Mouse (Mus musculus) thymus, postnatal 25 days (tissue): ENCODE results near the gene Gramd4.

Experiments used
- DNase-seq: peaks from one replicate; pipeline ENCODE4 v3.0.0; 2022

The Gramd4 gene

DNA sequence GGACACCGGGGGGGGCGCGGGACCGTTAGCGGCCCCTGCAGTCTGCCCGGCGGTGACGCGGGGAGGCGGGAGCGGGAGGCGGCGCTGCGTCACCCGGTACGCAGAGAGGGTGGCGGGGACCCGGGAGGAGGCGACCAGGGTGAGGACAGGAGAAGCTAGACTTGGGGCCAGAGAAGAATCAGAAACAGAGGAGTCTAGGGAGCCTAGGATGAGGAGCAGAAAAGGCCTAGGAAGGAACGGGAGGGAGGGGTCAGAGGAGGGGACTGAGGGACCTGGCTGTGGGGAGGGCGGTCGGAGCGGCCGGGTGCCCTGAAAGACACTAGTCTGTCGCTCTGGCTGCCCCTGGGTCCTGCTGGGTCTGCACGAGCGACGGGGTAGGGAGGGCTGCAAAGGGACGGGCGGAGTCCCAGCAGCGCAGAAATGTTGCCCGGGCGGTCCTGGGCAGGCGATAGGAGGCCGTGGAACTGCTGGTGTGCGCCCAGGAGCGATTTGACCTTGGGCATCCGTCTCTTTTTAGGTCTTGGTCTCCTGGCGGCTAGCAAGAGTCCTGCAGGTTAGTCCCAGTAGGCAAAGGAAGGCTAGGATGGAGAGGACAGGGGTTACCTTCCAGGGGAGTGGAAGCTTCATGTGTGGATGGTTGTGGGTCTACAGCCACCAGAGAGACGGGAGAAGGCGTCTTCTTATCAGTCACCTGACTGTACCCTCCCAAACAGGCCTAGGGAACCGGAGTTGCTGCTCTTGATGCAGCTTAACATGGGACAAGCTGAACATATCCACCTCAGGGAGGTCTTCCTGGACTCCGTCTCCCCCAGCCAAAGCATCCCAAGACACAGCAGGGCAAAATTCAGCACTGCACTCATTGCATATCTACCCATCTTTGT is 128.4 kb downstream of the Gramd4 start, which contains the start of gene Cerk:
Gene Cerk, minus strand, starts transcription at position 453 of the 881 bp plus-strand sequence.
- peak; percentile 86 for DNase-seq

DNA sequence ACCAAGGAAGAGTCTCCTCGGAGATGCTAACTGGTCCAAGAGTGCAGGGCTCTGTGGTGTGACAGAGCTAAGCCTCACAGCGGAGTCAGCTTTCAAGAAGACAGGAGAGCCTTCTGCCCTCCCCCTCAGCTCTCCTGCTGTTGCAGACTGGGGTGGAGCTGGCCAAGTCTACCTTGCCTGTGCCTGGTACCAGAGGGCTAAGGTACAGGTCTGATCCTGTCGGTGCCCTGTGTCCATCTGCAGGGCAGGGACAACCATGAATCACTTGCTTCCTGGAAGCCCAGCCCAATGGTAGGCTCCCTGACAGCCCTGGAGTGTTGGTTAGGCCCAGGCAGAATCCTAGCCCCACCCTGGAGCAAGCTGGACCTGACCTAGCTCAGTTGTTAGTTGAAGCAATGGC is 129.2 kb downstream of the Gramd4 start:
- DNase-seq, result peak; percentile 13
